In genomic region chr1:193577821-193578220, GRCm38 (mm10) we compare ENCODE assay signal across 14 mouse cellular contexts.
"Had no signal": no experiment of that assay in that cellular context is flagged by ENCODE, and none has a peak within 500 bp of the region (broad histone marks: within the 10 kb centered on the region; RNA-seq: fewer than 3 reads in every experiment).

No protein-coding gene starts in this region.

- H3K9ac ChIP-seq: limb, embryonic 15.5 days; liver, embryonic 12.5 days; lung, embryonic 15.5 days; midbrain, embryonic 12.5 days; neural tube, embryonic 15.5 days; stomach, embryonic 15.5 days had no signal

- H3K27me3 ChIP-seq: limb, embryonic 15.5 days; liver, embryonic 12.5 days; lung, embryonic 15.5 days; neural tube, embryonic 15.5 days; stomach, embryonic 15.5 days had no signal

- H3K27ac ChIP-seq: left cerebral cortex, adult 2 months; limb, embryonic 15.5 days; liver, embryonic 12.5 days; lung, embryonic 15.5 days; midbrain, embryonic 12.5 days; neural tube, embryonic 15.5 days; stomach, embryonic 15.5 days had no signal

- H3K36me3 ChIP-seq: limb, embryonic 15.5 days; liver, embryonic 12.5 days; lung, embryonic 15.5 days; midbrain, embryonic 12.5 days; neural tube, embryonic 15.5 days; stomach, embryonic 15.5 days had no signal

- H3K4me3 ChIP-seq: left cerebral cortex, adult 2 months; limb, embryonic 15.5 days; liver, embryonic 12.5 days; lung, embryonic 15.5 days; midbrain, embryonic 12.5 days; myocyte; neural tube, embryonic 15.5 days; stomach, embryonic 15.5 days had no signal

- DNase-seq: kidney, adult 9 months; kidney, postnatal 14 days; lung, postnatal 14 days; right cerebral cortex, postnatal 14 days; thymus, adult 2 months; thymus, postnatal 25 days had no signal

- ATAC-seq: liver, embryonic 12.5 days had no signal

- H3K4me2 ChIP-seq: limb, embryonic 15.5 days; liver, embryonic 12.5 days; lung, embryonic 15.5 days; midbrain, embryonic 12.5 days; neural tube, embryonic 15.5 days; stomach, embryonic 15.5 days had no signal

- H3K4me1 ChIP-seq: liver, embryonic 12.5 days had no signal

- H3K9me3 ChIP-seq: limb, embryonic 15.5 days; liver, embryonic 12.5 days; lung, embryonic 15.5 days; midbrain, embryonic 12.5 days; neural tube, embryonic 15.5 days; stomach, embryonic 15.5 days had no signal
